Mouse (Mus musculus): ENCODE measurements around the gene Dmac2. TPM values are rescaled to one million over a fixed set of nuclear protein-coding genes. Genes with fewer than 3 reads are reported as not detected.
A peak's percentile ranks its signal among the peaks of the same experiment; 100 is the strongest.
"Not testable (repeated sequence)": the region's sequence is repeated elsewhere in the genome, so short reads cannot be mapped to it uniquely, and the experiment has no call there.

The Dmac2 gene
- polyA plus RNA-seq (2014; fragmentation: Nextera tagmentation; extraction: Ambion mirVana), result 41.0 and 50.2 TPM in 2 replicates

- Histone ChIP-seq H3K27me3 (ENCODE audit: control insufficient read depth, insufficient read depth, low read length) (no peaks in the 10 kb centered on the region), H3K4me1 (ENCODE audit: control insufficient read depth, insufficient read depth, low read length) (peaks cover 7% of the 10 kb centered on the region; the same call in 1 of the 2 replicates), H3K27ac (ENCODE audit: low read depth, low read length) (no peak within 1 kb of the TSS; the same call in 1 of the 2 replicates), H3K9ac (ENCODE audit: low read depth, low read length) (peak within 1 kb of the TSS; percentile 61), H3K9me3 (ENCODE audit: control insufficient read depth, low read length) (no peaks in the 10 kb centered on the region), H3K4me2 (replicated peaks; ENCODE audit: low read depth, low read length) (peak within 1 kb of the TSS; percentile 67), H3K36me3 (ENCODE audit: control insufficient read depth, insufficient read depth, low read length) (peaks cover 30% of the 10 kb centered on the region), H3K4me3 (ENCODE audit: low read length) (peak within 1 kb of the TSS; percentile 63)
- WGBS, result 1% methylated on average over 53 of the region's 53 CpGs
- ATAC-seq (ENCODE audit: low FRiP score, low TSS enrichment), result peak; percentile 91
Observed at GRCm38 (mm10) chr7:25618865-25619721, at the start of gene Dmac2. Dmac2 (plus strand) TSS chr7:25619414.

- H3K27me3 ChIP-seq (ENCODE audit: control insufficient read depth, insufficient read depth, low read length); H3K4me3 ChIP-seq (ENCODE audit: low read length); H3K27ac ChIP-seq (ENCODE audit: low read depth, low read length); H3K9me3 ChIP-seq (ENCODE audit: control insufficient read depth, low read length); H3K4me1 ChIP-seq (ENCODE audit: control insufficient read depth, insufficient read depth, low read length); H3K36me3 ChIP-seq (ENCODE audit: control insufficient read depth, insufficient read depth, low read length); H3K9ac ChIP-seq (ENCODE audit: low read depth, low read length); ATAC-seq (ENCODE audit: low FRiP score, low TSS enrichment); H3K4me2 ChIP-seq (replicated peaks; ENCODE audit: low read depth, low read length): not testable (repeated sequence)
- 72% methylated on average over 5 of the region's 5 CpGs for WGBS
Observed at GRCm38 (mm10) chr7:25573806-25574205, 45.4 kb upstream of the Dmac2 start.

- H3K4me1 ChIP-seq (ENCODE audit: control insufficient read depth, insufficient read depth, low read length), result peaks cover 8% of the 10 kb centered on the region; the same call in 1 of the 2 replicates
- no peak overlapping the region for H3K4me3 ChIP-seq (ENCODE audit: low read length)
- 0 out of 2 replicates have a peak, but pooled peaks cover 3% of the 10 kb centered on the region for H3K9me3 ChIP-seq (ENCODE audit: control insufficient read depth, low read length)
- no peak overlapping the region for H3K4me2 ChIP-seq (replicated peaks; ENCODE audit: low read depth, low read length)
- no peak overlapping the region for H3K9ac ChIP-seq (ENCODE audit: low read depth, low read length)
- H3K27ac ChIP-seq (ENCODE audit: low read depth, low read length), result peak overlapping the region; percentile 76; the same call in 1 of the 2 replicates
- 61% methylated on average over 5 of the region's 5 CpGs for WGBS
- H3K27me3 ChIP-seq (ENCODE audit: control insufficient read depth, insufficient read depth, low read length), result no peaks in the 10 kb centered on the region
- H3K36me3 ChIP-seq (ENCODE audit: control insufficient read depth, insufficient read depth, low read length), result no peaks in the 10 kb centered on the region
- no peak for ATAC-seq (ENCODE audit: low FRiP score, low TSS enrichment)
Observed at GRCm38 (mm10) chr7:25575105-25575504, 44.1 kb upstream of the Dmac2 start.

GRCm38 (mm10) chr7:25575870-25576269 lies 43.3 kb upstream of the Dmac2 start:
- peak; percentile 46; the same call in 1 of the 2 replicates for ATAC-seq (ENCODE audit: low FRiP score, low TSS enrichment)
- Histone ChIP-seq H3K9ac (ENCODE audit: low read depth, low read length) (no peak overlapping the region), H3K4me1 (ENCODE audit: control insufficient read depth, insufficient read depth, low read length) (peaks cover 8% of the 10 kb centered on the region; the same call in 1 of the 2 replicates), H3K4me2 (replicated peaks; ENCODE audit: low read depth, low read length) (peak overlapping the region; percentile 5; the same call in 1 of the 2 replicates), H3K27ac (ENCODE audit: low read depth, low read length) (peak overlapping the region; percentile 76; the same call in 1 of the 2 replicates), H3K36me3 (ENCODE audit: control insufficient read depth, insufficient read depth, low read length) (no peaks in the 10 kb centered on the region), H3K9me3 (ENCODE audit: control insufficient read depth, low read length) (0 out of 2 replicates have a peak, but pooled peaks cover 3% of the 10 kb centered on the region), H3K4me3 (ENCODE audit: low read length) (no peak overlapping the region), H3K27me3 (ENCODE audit: control insufficient read depth, insufficient read depth, low read length) (no peaks in the 10 kb centered on the region)
- WGBS, result 17% methylated on average over 8 of the region's 8 CpGs

- H3K9me3 ChIP-seq (ENCODE audit: control insufficient read depth, low read length); H3K9ac ChIP-seq (ENCODE audit: low read depth, low read length); H3K27me3 ChIP-seq (ENCODE audit: control insufficient read depth, insufficient read depth, low read length); H3K4me3 ChIP-seq (ENCODE audit: low read length); H3K4me1 ChIP-seq (ENCODE audit: control insufficient read depth, insufficient read depth, low read length); H3K36me3 ChIP-seq (ENCODE audit: control insufficient read depth, insufficient read depth, low read length); H3K4me2 ChIP-seq (replicated peaks; ENCODE audit: low read depth, low read length): not testable (repeated sequence)
- peak overlapping the region; percentile 65; the same call in 1 of the 2 replicates for H3K27ac ChIP-seq (ENCODE audit: low read depth, low read length)
- WGBS, result 27% methylated on average over 6 of the region's 6 CpGs
- ATAC-seq (ENCODE audit: low FRiP score, low TSS enrichment), result 0 out of 2 replicates have a peak, but pooled peaks have one; percentile 46
Observed at GRCm38 (mm10) chr7:25576308-25576707, 42.9 kb upstream of the Dmac2 start.

- peak overlapping the region; percentile 65; the same call in 1 of the 2 replicates for H3K27ac ChIP-seq (ENCODE audit: low read depth, low read length)
- not testable (repeated sequence) for H3K36me3 ChIP-seq (ENCODE audit: control insufficient read depth, insufficient read depth, low read length); H3K4me3 ChIP-seq (ENCODE audit: low read length); H3K9me3 ChIP-seq (ENCODE audit: control insufficient read depth, low read length); H3K4me2 ChIP-seq (replicated peaks; ENCODE audit: low read depth, low read length); H3K9ac ChIP-seq (ENCODE audit: low read depth, low read length); H3K27me3 ChIP-seq (ENCODE audit: control insufficient read depth, insufficient read depth, low read length); H3K4me1 ChIP-seq (ENCODE audit: control insufficient read depth, insufficient read depth, low read length)
- WGBS, result 40% methylated on average over 12 of the region's 14 CpGs
- ATAC-seq (ENCODE audit: low FRiP score, low TSS enrichment), result peak; percentile 62; the same call in 1 of the 2 replicates
Observed at GRCm38 (mm10) chr7:25576793-25577437, 42.3 kb upstream of the Dmac2 start.

GRCm38 (mm10) chr7:25579441-25579840 lies 39.8 kb upstream of the Dmac2 start:
- Histone ChIP-seq H3K4me2 (replicated peaks; ENCODE audit: low read depth, low read length) (no peak overlapping the region), H3K36me3 (ENCODE audit: control insufficient read depth, insufficient read depth, low read length) (no peaks in the 10 kb centered on the region), H3K27me3 (ENCODE audit: control insufficient read depth, insufficient read depth, low read length) (no peaks in the 10 kb centered on the region), H3K4me3 (ENCODE audit: low read length) (no peak overlapping the region), H3K9ac (ENCODE audit: low read depth, low read length) (no peak overlapping the region), H3K9me3 (ENCODE audit: control insufficient read depth, low read length) (0 out of 2 replicates have a peak, but pooled peaks cover 3% of the 10 kb centered on the region), H3K4me1 (ENCODE audit: control insufficient read depth, insufficient read depth, low read length) (peaks cover 8% of the 10 kb centered on the region; the same call in 1 of the 2 replicates), H3K27ac (ENCODE audit: low read depth, low read length) (no peak overlapping the region)
- no peak for ATAC-seq (ENCODE audit: low FRiP score, low TSS enrichment)
- WGBS, result 86% methylated on average over 10 of the region's 10 CpGs

- 91% methylated on average over 15 of the region's 15 CpGs for WGBS
Observed at GRCm38 (mm10) chr7:25582301-25582810, 36.9 kb upstream of the Dmac2 start.

More at GRCm38 (mm10) chr7:25582301-25582810, 36.9 kb upstream of the Dmac2 start:
- H3K4me3 ChIP-seq (ENCODE audit: low read length), result no peak overlapping the region
- H3K9ac ChIP-seq (ENCODE audit: low read depth, low read length), result no peak overlapping the region
- no peak overlapping the region for H3K4me2 ChIP-seq (replicated peaks; ENCODE audit: low read depth, low read length)
- no peak overlapping the region for H3K27ac ChIP-seq (ENCODE audit: low read depth, low read length)
- no peaks in the 10 kb centered on the region for H3K4me1 ChIP-seq (ENCODE audit: control insufficient read depth, insufficient read depth, low read length)
- H3K36me3 ChIP-seq (ENCODE audit: control insufficient read depth, insufficient read depth, low read length), result no peaks in the 10 kb centered on the region
- no peak for ATAC-seq (ENCODE audit: low FRiP score, low TSS enrichment)
- H3K27me3 ChIP-seq (ENCODE audit: control insufficient read depth, insufficient read depth, low read length), result no peaks in the 10 kb centered on the region
- H3K9me3 ChIP-seq (ENCODE audit: control insufficient read depth, low read length), result 0 out of 2 replicates have a peak, but pooled peaks cover 3% of the 10 kb centered on the region

Data from kidney, embryonic 14.5 days (tissue).